Mouse (Mus musculus) thymus, postnatal 25 days (tissue): ENCODE results near the gene Prok1.

Source experiments
- DNase-seq: peaks from one replicate; pipeline ENCODE4 v3.0.0; 2022

Prok1 gene

GRCm38 (mm10) chr3:107239607-107240006 lies at the start of gene Prok1:
Prok1 (minus strand) TSS chr3:107239707.
- DNase-seq: no peak

- no peak for DNase-seq
Observed at GRCm38 (mm10) chr3:107287346-107287745, 47.8 kb upstream of the Prok1 start.

GRCm38 (mm10) chr3:107286123-107286522 lies 46.6 kb upstream of the Prok1 start:
- no peak for DNase-seq

GRCm38 (mm10) chr3:107278479-107279269 lies 39.2 kb upstream of the Prok1 start, which contains the start of gene Lamtor5:
Lamtor5 (plus strand) TSS chr3:107278858.
- DNase-seq: peak; percentile 91

GRCm38 (mm10) chr3:107276626-107277025 lies 37.1 kb upstream of the Prok1 start:
- DNase-seq: no peak

GRCm38 (mm10) chr3:107275996-107276395 lies 36.5 kb upstream of the Prok1 start:
- no peak for DNase-seq

- no peak for DNase-seq
Observed at GRCm38 (mm10) chr3:107275351-107275750, 35.8 kb upstream of the Prok1 start.

- peak; percentile 58 for DNase-seq
Observed at GRCm38 (mm10) chr3:107273820-107274219, 34.3 kb upstream of the Prok1 start.

- DNase-seq: no peak
Observed at GRCm38 (mm10) chr3:107272433-107272832, 32.9 kb upstream of the Prok1 start.

- DNase-seq: no peak
Observed at GRCm38 (mm10) chr3:107266814-107267345, 27.4 kb upstream of the Prok1 start.

- no peak for DNase-seq
Observed at GRCm38 (mm10) chr3:107261851-107262165, 22.3 kb upstream of the Prok1 start.

- peak; percentile 40 for DNase-seq
Observed at GRCm38 (mm10) chr3:107260956-107261850, 21.7 kb upstream of the Prok1 start.

- no peak for DNase-seq
Observed at GRCm38 (mm10) chr3:107257924-107258323, 18.4 kb upstream of the Prok1 start.

- no peak for DNase-seq
Observed at GRCm38 (mm10) chr3:107256724-107257123, 17.2 kb upstream of the Prok1 start.

GRCm38 (mm10) chr3:107255992-107256391 lies 16.5 kb upstream of the Prok1 start:
- no peak for DNase-seq

GRCm38 (mm10) chr3:107253925-107254324 lies 14.4 kb upstream of the Prok1 start:
- DNase-seq: no peak

GRCm38 (mm10) chr3:107252035-107252434 lies 12.5 kb upstream of the Prok1 start:
- DNase-seq: no peak

GRCm38 (mm10) chr3:107250320-107250719 lies 10.8 kb upstream of the Prok1 start:
- no peak for DNase-seq

GRCm38 (mm10) chr3:107249042-107249441 lies 9.5 kb upstream of the Prok1 start:
- no peak for DNase-seq

GRCm38 (mm10) chr3:107246876-107247275 lies 7.4 kb upstream of the Prok1 start:
- no peak for DNase-seq

- DNase-seq: no peak
Observed at GRCm38 (mm10) chr3:107241389-107242094, 2.0 kb upstream of the Prok1 start.

- DNase-seq: no peak
Observed at GRCm38 (mm10) chr3:107238471-107238980, 981 bp downstream of the Prok1 start.

GRCm38 (mm10) chr3:107238051-107238450 lies 1.5 kb downstream of the Prok1 start:
- no peak for DNase-seq
